Mouse (Mus musculus) kidney, adult 2 months (tissue): ENCODE data around the gene Gm21987. TPM values are rescaled to one million over a fixed set of nuclear protein-coding genes. Genes with fewer than 3 reads are reported as not detected.

Experiments
- DNase-seq: peaks from one replicate; pipeline ENCODE4 v3.0.0; 2021
- H3K27ac ChIP-seq: fragments of 200-500 bp; 2 replicates; pipeline ENCODE4 v1.5.1; 2012; ENCODE audit warnings: low read depth, low read length, control low read depth, inconsistent platforms; ENCODE audit not compliant: insufficient read depth
- H3K27me3 ChIP-seq: fragments of 200-500 bp; replicated peaks from 2 replicates; pipeline ENCODE4 v1.6.1; 2012; ENCODE audit warnings: mild to moderate bottlenecking, moderate library complexity, low read length, inconsistent platforms; ENCODE audit not compliant: control insufficient read depth, insufficient read depth
- H3K36me3 ChIP-seq: fragments of 200-500 bp; 2 replicates; pipeline ENCODE4 v1.6.1; 2012; ENCODE audit warnings: mild to moderate bottlenecking, moderate library complexity, low read length, inconsistent platforms; ENCODE audit not compliant: control insufficient read depth, insufficient read depth
- H3K4me1 ChIP-seq: fragments of 200-500 bp; 2 replicates; pipeline ENCODE4 v1.6.1; 2011; ENCODE audit warnings: low read length; ENCODE audit not compliant: control insufficient read depth, insufficient read depth
- H3K4me3 ChIP-seq: fragments of 200-500 bp; 2 replicates; pipeline ENCODE4 v1.5.1; 2011; ENCODE audit warnings: mild to moderate bottlenecking, low read depth, low read length, control low read depth; ENCODE audit not compliant: insufficient read depth
- CTCF ChIP-seq: fragments of 200-500 bp; conservative IDR thresholded peaks from 2 replicates; pipeline ENCODE4 v1.5.1; 2011; ENCODE audit warnings: low read depth, mild to moderate bottlenecking, control low read depth, low read length, moderate library complexity, mixed read lengths; ENCODE audit not compliant: insufficient read depth, insufficient read length
- POLR2A ChIP-seq: fragments of 200-500 bp; IDR thresholded peaks from one replicate; pipeline ENCODE4 v1.6.1; 2011; ENCODE audit warnings: low read depth, low read length, control low read depth
- WGBS: fragments of 180-500 bp; shearing (Covaris S2); methylation state at CpG from one replicate; pipeline ENCODE4 v1.1.7; 2018; 5-methylcytosine and 5-hydroxymethylcytosine counted together
- polyA plus RNA-seq: library from polyadenylated mRNA; depleted of rRNA; stranded (reverse); fragments of >200 nt; gene quantifications from 2 replicates; pipeline ENCODE4 v1.2.3, GENCODE M21; 2012

Gm21987 gene
- polyA plus RNA-seq, 1 experiment, result not detected

- no peak overlapping the region for H3K27ac ChIP-seq
- H3K36me3 ChIP-seq, result no peaks in the 10 kb centered on the region
- no peaks in the 10 kb centered on the region for H3K27me3 ChIP-seq
- no peak for DNase-seq
- TF ChIP-seq POLR2A (no peak), CTCF (no peak)
- H3K4me3 ChIP-seq, result no peak overlapping the region
- no peaks in the 10 kb centered on the region for H3K4me1 ChIP-seq
- 93% methylated on average over 2 of the region's 2 CpGs for WGBS
These were observed 12.4 kb downstream of the Gm21987 start for GRCm38 (mm10) chr16:38359241-38359640.

GRCm38 (mm10) chr16:38359857-38360256 is 13.0 kb downstream of the Gm21987 start:
- H3K4me3 ChIP-seq, result no peak overlapping the region
- no peaks in the 10 kb centered on the region for H3K36me3 ChIP-seq
- no peaks in the 10 kb centered on the region for H3K4me1 ChIP-seq
- 75% methylated on average over 3 of the region's 3 CpGs for WGBS
- TF ChIP-seq CTCF (no peak), POLR2A (no peak)
- H3K27me3 ChIP-seq, result no peaks in the 10 kb centered on the region
- DNase-seq, result no peak
- no peak overlapping the region for H3K27ac ChIP-seq

- Histone ChIP-seq H3K27ac (no peak overlapping the region), H3K27me3 (no peaks in the 10 kb centered on the region), H3K36me3 (no peaks in the 10 kb centered on the region), H3K4me1 (no peaks in the 10 kb centered on the region), H3K4me3 (no peak overlapping the region)
- no peak for DNase-seq
- TF ChIP-seq POLR2A, result no peak
- 53% methylated on average over 2 of the region's 2 CpGs for WGBS
These were observed 13.5 kb downstream of the Gm21987 start for GRCm38 (mm10) chr16:38360317-38360716.

DNA sequence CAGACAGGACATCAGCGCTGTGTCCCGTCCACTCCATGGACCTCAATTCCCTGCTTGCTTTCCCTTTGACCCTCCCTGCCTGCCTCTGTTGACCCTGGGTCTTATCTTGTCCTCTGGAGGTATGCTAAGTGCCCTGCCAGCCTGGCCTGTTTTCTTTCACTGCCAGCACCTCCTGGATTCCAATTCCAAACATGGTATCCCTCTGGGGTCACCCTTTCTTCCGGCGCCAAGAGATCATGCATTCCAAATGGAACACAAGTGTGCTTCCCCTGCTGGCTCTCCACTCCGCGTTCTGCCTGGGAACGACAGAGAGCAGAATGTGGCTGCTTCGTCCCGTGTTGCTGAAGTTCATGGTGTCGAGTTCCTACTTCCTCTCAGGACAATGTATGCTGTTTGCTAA is 15.1 kb downstream of the Gm21987 start, which contains the start of gene Popdc2:
Popdc2 (plus strand) TSS at position 277 of the 400 bp plus-strand sequence.
- Histone ChIP-seq H3K27ac (no peak within 1 kb of the TSS), H3K27me3 (no peaks in the 10 kb centered on the region), H3K4me3 (no peak within 1 kb of the TSS), H3K36me3 (no peaks in the 10 kb centered on the region), H3K4me1 (no peaks in the 10 kb centered on the region)
- 48% methylated on average over 10 of the region's 10 CpGs for WGBS
- peak; percentile 6 for DNase-seq
- TF ChIP-seq POLR2A (no peak), CTCF (no peak)

GRCm38 (mm10) chr16:38362493-38363255 is 15.8 kb downstream of the Gm21987 start:
- no peak overlapping the region for H3K27ac ChIP-seq
- TF ChIP-seq CTCF, result no peak
- TF ChIP-seq POLR2A, result no peak

DNA sequence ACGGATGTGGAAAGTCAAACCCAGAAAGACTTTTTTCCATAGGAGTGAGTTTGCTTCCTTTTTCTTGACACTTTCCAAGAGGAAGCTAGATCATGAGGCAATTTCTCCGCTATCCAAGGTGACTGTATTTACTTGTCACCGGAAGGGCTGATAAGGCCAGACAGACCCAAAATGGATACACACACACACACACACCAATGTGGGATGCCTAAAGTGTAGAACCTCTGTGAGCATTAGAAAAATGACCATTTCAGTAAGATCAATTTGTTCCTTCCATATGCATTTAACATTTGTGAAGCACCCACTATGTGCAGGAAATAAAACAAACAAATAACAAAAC is 16.4 kb downstream of the Gm21987 start:
- Histone ChIP-seq H3K4me1 (no peaks in the 10 kb centered on the region), H3K27ac (no peak overlapping the region), H3K27me3 (no peaks in the 10 kb centered on the region), H3K36me3 (no peaks in the 10 kb centered on the region), H3K4me3 (no peak overlapping the region)
- 83% methylated on average over 3 of the region's 3 CpGs for WGBS
- TF ChIP-seq CTCF, result no peak
- no peak for TF ChIP-seq POLR2A
- DNase-seq, result no peak

More at GRCm38 (mm10) chr16:38362493-38363255, 15.8 kb downstream of the Gm21987 start:
- Histone ChIP-seq H3K36me3 (no peaks in the 10 kb centered on the region), H3K4me3 (no peak overlapping the region), H3K4me1 (no peaks in the 10 kb centered on the region), H3K27me3 (no peaks in the 10 kb centered on the region)
- no peak for DNase-seq
- WGBS, result 69% methylated on average over 20 of the region's 20 CpGs

DNA sequence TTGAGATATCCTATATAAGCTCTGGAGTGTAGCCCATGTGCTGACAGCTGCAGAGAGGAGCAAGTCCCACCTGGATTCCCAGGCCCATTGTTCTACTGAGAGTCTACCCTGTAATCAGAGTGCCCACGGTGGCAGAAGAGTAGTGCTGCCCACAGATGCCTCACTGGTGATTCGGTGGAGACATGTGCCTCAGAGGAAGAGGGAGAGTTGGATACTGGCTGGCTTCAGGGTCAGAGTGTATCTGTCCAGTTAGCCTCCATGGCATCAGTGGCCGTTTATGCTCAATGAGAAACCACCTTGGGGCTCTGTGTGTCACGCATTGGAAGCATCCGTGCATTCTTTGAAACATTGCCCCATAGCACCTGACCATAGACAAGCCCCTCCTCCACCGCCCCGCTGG is 16.8 kb downstream of the Gm21987 start:
- no peak for TF ChIP-seq POLR2A
- TF ChIP-seq CTCF, result no peak

DNA sequence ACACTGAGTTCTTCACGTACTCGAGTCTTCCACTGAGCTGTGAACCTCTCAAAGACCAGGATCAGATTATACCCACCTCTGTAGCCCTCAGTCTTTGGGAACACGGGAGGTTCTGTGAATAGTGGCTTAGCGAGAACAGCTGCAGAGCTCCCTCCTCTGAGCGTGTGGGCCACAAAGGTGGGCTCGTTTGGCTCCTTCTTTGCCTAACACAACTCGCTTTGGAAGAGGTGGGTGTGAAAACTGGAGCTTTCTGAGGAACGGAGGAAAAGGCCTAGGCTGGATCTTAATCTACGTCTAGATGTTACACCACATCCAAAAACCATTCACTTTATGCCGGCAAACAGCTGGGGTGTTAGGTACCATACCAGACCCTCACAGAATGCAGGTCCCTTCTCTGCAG is 18.6 kb downstream of the Gm21987 start:
- TF ChIP-seq POLR2A, result no peak
- TF ChIP-seq CTCF, result no peak
- Histone ChIP-seq H3K27me3 (no peaks in the 10 kb centered on the region), H3K36me3 (no peaks in the 10 kb centered on the region), H3K4me1 (no peaks in the 10 kb centered on the region), H3K27ac (no peak overlapping the region), H3K4me3 (no peak overlapping the region)
- no peak for DNase-seq
- WGBS, result 89% methylated on average over 10 of the region's 10 CpGs

More for the DNA sequence above, 16.8 kb downstream of the Gm21987 start:
- Histone ChIP-seq H3K27me3 (no peaks in the 10 kb centered on the region), H3K27ac (no peak overlapping the region), H3K4me1 (no peaks in the 10 kb centered on the region), H3K4me3 (no peak overlapping the region), H3K36me3 (no peaks in the 10 kb centered on the region)
- DNase-seq, result no peak
- 87% methylated on average over 7 of the region's 7 CpGs for WGBS
